Mouse (Mus musculus) gastrocnemius, postnatal 10 days (tissue): ENCODE measurements around the gene Cfap45. TPM values are rescaled to one million over a fixed set of nuclear protein-coding genes. Genes with fewer than 3 reads are reported as not detected.

Source experiments
- DNase-seq: peaks from one replicate; pipeline ENCODE4 v3.0.0; 2021; ENCODE audit warnings: mixed read lengths
- total RNA-seq, 2 experiments: library from RNA; stranded (reverse); gene quantifications; 2 replicates each; pipeline ENCODE4 v1.2.3; 2021

Gene Cfap45
- total RNA-seq, 2 experiments from 2014 or later = 0.75 to 1.1 TPM

- no peak for DNase-seq
Measured at GRCm38 (mm10) chr1:172496030-172496429, 24.6 kb upstream of the Cfap45 start.

- DNase-seq = no peak
Measured at GRCm38 (mm10) chr1:172497428-172497827, 23.2 kb upstream of the Cfap45 start.

- DNase-seq = peak; percentile 83
Measured at GRCm38 (mm10) chr1:172499765-172500441, 20.7 kb upstream of the Cfap45 start, which contains the start of gene Tagln2. Gene Tagln2 (plus strand): TSS chr1:172500047.

- DNase-seq = peak; percentile 68
Measured at GRCm38 (mm10) chr1:172500451-172501370, 19.9 kb upstream of the Cfap45 start.

GRCm38 (mm10) chr1:172501371-172502144 is 19.0 kb upstream of the Cfap45 start:
- DNase-seq = peak; percentile 58

GRCm38 (mm10) chr1:172502145-172503110 is 18.2 kb upstream of the Cfap45 start:
- no peak for DNase-seq

GRCm38 (mm10) chr1:172503111-172503997 is 17.2 kb upstream of the Cfap45 start:
- DNase-seq = peak; percentile 61

GRCm38 (mm10) chr1:172504756-172505155 is 15.8 kb upstream of the Cfap45 start:
- no peak for DNase-seq

GRCm38 (mm10) chr1:172507001-172507400 is 13.6 kb upstream of the Cfap45 start:
- no peak for DNase-seq

- no peak for DNase-seq
Measured at GRCm38 (mm10) chr1:172507701-172508100, 12.9 kb upstream of the Cfap45 start.

- DNase-seq = no peak
Measured at GRCm38 (mm10) chr1:172508172-172508571, 12.4 kb upstream of the Cfap45 start.

- DNase-seq = no peak
Measured at GRCm38 (mm10) chr1:172509235-172509634, 11.4 kb upstream of the Cfap45 start.

- DNase-seq = no peak
Measured at GRCm38 (mm10) chr1:172509983-172510382, 10.6 kb upstream of the Cfap45 start.

- no peak for DNase-seq
Measured at GRCm38 (mm10) chr1:172510421-172510972, 10.1 kb upstream of the Cfap45 start.

- DNase-seq = peak; percentile 43
Measured at GRCm38 (mm10) chr1:172512962-172513361, 7.6 kb upstream of the Cfap45 start.

GRCm38 (mm10) chr1:172513525-172514212 is 6.9 kb upstream of the Cfap45 start:
- DNase-seq = no peak

GRCm38 (mm10) chr1:172514213-172514529 is 6.4 kb upstream of the Cfap45 start:
- no peak for DNase-seq

- DNase-seq = no peak
Measured at GRCm38 (mm10) chr1:172514551-172515268, 5.9 kb upstream of the Cfap45 start.

GRCm38 (mm10) chr1:172515396-172515795 is 5.2 kb upstream of the Cfap45 start:
- no peak for DNase-seq
